Mouse (Mus musculus): ENCODE data around the gene Scaf1. TPM values are rescaled to one million over a fixed set of nuclear protein-coding genes. Genes with fewer than 3 reads are reported as not detected.

Gene Scaf1
- polyA plus RNA-seq, 1 experiment from 2014 or later = 38.6 TPM

DNA sequence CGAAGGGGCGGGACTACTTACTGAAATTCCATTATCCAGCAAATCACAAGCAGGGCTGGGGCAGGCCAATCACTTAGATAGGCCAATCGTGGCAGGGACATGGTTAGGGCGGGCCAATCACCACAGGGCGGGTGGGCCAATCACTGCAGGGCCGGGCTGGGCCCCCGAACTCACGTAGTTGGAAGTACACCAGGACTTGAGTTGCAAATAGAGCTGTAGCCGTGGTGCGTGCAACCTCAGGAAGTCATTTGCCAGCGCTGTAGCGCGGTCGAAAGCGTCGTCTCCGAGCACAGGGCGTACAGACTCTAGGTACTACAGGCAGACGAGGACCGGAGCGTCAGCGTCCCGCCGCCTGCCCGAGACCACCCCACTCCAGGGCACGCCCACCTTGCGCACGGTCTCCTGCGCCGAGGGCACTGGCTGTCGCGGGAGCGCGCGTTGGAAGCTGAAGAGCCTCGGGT lies 45.9 kb downstream of the Scaf1 start:
- H3K9ac ChIP-seq (ENCODE audit: low read depth, low read length) = peak overlapping the region; percentile 46
- peak; percentile 96 for ATAC-seq
- H3K9me3 ChIP-seq (ENCODE audit: control insufficient read depth, low read length) = no peaks in the 10 kb centered on the region
- peak overlapping the region; percentile 67 for H3K27ac ChIP-seq (ENCODE audit: low read depth, low read length)
- peaks cover 36% of the 10 kb centered on the region for H3K4me1 ChIP-seq (ENCODE audit: control insufficient read depth, insufficient read depth, low read depth, low read length)
- H3K27me3 ChIP-seq (replicated peaks; ENCODE audit: control insufficient read depth, insufficient read depth, low read length) = no peaks in the 10 kb centered on the region
- WGBS = 0% methylated on average over 36 of the region's 36 CpGs
- H3K4me3 ChIP-seq (ENCODE audit: low read length) = peak overlapping the region; percentile 46
- peaks cover 14% of the 10 kb centered on the region for H3K36me3 ChIP-seq (ENCODE audit: control insufficient read depth, insufficient read depth, low read length)
- peak overlapping the region; percentile 64 for H3K4me2 ChIP-seq (ENCODE audit: low read length)

DNA sequence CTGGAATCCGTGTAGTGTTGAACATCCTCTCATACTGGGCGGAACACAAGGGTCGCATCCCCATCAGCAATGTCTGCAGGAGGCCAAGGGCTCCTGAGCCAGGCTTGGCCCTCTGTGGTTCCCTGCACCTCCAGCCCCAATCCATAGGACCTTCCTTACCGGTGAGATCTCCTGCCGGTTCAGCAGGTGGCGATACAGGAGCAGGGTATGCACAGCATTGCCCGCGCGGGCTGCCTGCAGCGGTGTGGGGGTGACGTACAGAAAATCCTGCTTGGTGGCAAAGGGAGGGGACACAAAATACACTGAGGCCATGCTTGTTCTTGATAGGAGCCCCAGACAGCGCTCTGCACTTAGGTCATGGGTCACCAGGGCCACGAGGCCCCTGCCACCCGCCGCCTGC lies 49.5 kb downstream of the Scaf1 start:
- H3K9me3 ChIP-seq (ENCODE audit: control insufficient read depth, low read length) = no peaks in the 10 kb centered on the region
- no peak overlapping the region for H3K27ac ChIP-seq (ENCODE audit: low read depth, low read length)
- no peak for ATAC-seq
- H3K27me3 ChIP-seq (replicated peaks; ENCODE audit: control insufficient read depth, insufficient read depth, low read length) = no peaks in the 10 kb centered on the region
- H3K36me3 ChIP-seq (ENCODE audit: control insufficient read depth, insufficient read depth, low read length) = peaks cover 29% of the 10 kb centered on the region
- no peak overlapping the region for H3K4me3 ChIP-seq (ENCODE audit: low read length)
- no peak overlapping the region for H3K4me2 ChIP-seq (ENCODE audit: low read length)
- H3K4me1 ChIP-seq (ENCODE audit: control insufficient read depth, insufficient read depth, low read depth, low read length) = peaks cover 13% of the 10 kb centered on the region
- no peak overlapping the region for H3K9ac ChIP-seq (ENCODE audit: low read depth, low read length)
- WGBS = 82% methylated on average over 15 of the region's 15 CpGs

DNA sequence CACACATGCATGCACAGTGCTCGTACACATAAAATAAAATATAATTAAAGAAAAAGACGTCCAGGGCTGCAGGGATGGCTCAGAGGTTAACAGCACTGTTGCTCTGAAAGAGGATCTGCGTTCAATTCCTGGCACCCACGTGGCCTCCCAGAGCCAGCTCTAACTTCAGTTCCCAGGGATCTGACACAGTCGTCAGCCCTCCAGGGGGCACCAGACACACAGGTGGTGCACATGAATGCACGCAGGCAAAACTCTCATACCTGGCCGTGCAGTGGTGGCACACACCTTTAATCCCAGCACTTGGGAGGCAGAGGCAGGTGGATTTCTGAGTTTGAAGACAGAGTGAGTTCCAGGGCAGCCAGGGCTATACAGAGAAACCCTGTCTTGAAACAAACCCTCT lies 50.2 kb downstream of the Scaf1 start:
- H3K27ac ChIP-seq (ENCODE audit: low read depth, low read length) = no peak overlapping the region
- no peak overlapping the region for H3K9ac ChIP-seq (ENCODE audit: low read depth, low read length)
- H3K4me1 ChIP-seq (ENCODE audit: control insufficient read depth, insufficient read depth, low read depth, low read length) = peaks cover 6% of the 10 kb centered on the region
- peaks cover 33% of the 10 kb centered on the region for H3K36me3 ChIP-seq (ENCODE audit: control insufficient read depth, insufficient read depth, low read length)
- no peak overlapping the region for H3K4me3 ChIP-seq (ENCODE audit: low read length)
- H3K27me3 ChIP-seq (replicated peaks; ENCODE audit: control insufficient read depth, insufficient read depth, low read length) = no peaks in the 10 kb centered on the region
- WGBS = 86% methylated on average over 7 of the region's 7 CpGs
- H3K9me3 ChIP-seq (ENCODE audit: control insufficient read depth, low read length) = no peaks in the 10 kb centered on the region
- no peak overlapping the region for H3K4me2 ChIP-seq (ENCODE audit: low read length)
- no peak for ATAC-seq

DNA sequence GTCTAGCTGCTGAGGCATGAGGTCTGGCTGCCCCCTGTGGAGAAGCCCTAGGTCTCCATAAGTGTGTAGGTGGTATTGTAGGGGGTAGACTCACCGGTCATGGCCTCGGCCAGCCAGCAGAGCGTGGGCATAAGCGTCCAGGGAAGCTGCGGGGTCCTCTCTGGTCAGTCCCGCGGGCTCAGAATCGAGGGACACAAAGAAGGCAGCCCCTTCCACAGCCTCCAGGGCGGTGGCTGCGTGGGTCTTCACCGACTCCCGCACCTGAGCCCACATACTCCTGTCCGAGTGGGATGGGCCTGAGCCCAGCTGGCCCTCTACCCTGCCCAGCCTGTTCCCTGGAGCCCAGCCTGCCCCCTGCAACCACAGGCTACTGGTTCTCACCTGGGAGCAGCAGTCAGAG lies 51.2 kb downstream of the Scaf1 start:
- ATAC-seq = no peak
- no peak overlapping the region for H3K9ac ChIP-seq (ENCODE audit: low read depth, low read length)
- no peaks in the 10 kb centered on the region for H3K27me3 ChIP-seq (replicated peaks; ENCODE audit: control insufficient read depth, insufficient read depth, low read length)
- H3K9me3 ChIP-seq (ENCODE audit: control insufficient read depth, low read length) = no peaks in the 10 kb centered on the region
- peaks cover 38% of the 10 kb centered on the region for H3K36me3 ChIP-seq (ENCODE audit: control insufficient read depth, insufficient read depth, low read length)
- H3K4me3 ChIP-seq (ENCODE audit: low read length) = no peak overlapping the region
- no peak overlapping the region for H3K27ac ChIP-seq (ENCODE audit: low read depth, low read length)
- 92% methylated on average over 12 of the region's 13 CpGs for WGBS
- peaks cover 2% of the 10 kb centered on the region; the same call in 1 of the 2 replicates for H3K4me1 ChIP-seq (ENCODE audit: control insufficient read depth, insufficient read depth, low read depth, low read length)
- H3K4me2 ChIP-seq (ENCODE audit: low read length) = no peak overlapping the region

DNA sequence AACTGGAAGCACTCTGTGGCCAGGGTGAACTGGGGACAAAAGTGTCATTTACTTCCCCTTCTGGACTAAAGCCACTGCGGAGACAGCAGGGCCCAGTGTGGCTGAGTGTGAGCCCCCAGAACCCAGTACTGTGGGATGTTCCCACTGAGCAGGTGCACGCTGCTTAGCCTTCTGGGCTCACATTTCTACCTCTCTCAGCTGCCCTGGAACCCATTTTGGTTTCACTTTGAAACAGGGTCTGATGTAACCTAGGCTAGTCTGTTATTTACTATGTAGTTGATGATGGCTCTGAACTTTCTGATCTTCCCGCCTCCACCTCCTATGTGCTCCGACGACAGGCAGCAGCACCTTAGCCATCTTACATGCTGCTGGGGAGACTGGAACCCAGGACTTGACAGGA lies 53.3 kb downstream of the Scaf1 start:
- H3K4me2 ChIP-seq (ENCODE audit: low read length) = no peak overlapping the region
- H3K36me3 ChIP-seq (ENCODE audit: control insufficient read depth, insufficient read depth, low read length) = peaks cover 40% of the 10 kb centered on the region
- H3K27ac ChIP-seq (ENCODE audit: low read depth, low read length) = no peak overlapping the region
- H3K27me3 ChIP-seq (replicated peaks; ENCODE audit: control insufficient read depth, insufficient read depth, low read length) = no peaks in the 10 kb centered on the region
- no peak overlapping the region for H3K4me3 ChIP-seq (ENCODE audit: low read length)
- no peaks in the 10 kb centered on the region for H3K9me3 ChIP-seq (ENCODE audit: control insufficient read depth, low read length)
- H3K9ac ChIP-seq (ENCODE audit: low read depth, low read length) = no peak overlapping the region
- 91% methylated on average over 5 of the region's 5 CpGs for WGBS
- no peaks in the 10 kb centered on the region for H3K4me1 ChIP-seq (ENCODE audit: control insufficient read depth, insufficient read depth, low read depth, low read length)
- no peak for ATAC-seq

DNA sequence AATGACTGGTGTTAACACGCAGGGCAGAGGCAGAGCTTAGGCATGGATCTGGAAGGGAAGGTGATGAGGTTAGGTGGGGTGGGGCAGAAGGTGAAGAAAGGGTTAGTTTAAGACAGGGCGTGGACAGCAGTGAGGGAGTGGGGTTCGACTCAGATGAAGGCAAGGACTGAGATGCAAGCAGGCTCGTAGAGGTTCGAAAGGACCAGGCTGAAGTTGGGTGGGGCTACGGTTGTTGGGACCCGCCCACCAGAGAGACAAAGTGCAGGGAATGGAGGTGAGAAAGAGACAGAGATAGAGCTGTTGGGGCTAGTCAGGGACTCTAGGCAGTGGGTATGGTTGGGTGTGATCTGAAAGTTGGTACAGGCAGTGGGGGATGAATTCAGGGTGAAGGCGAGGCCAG lies 53.8 kb downstream of the Scaf1 start:
- H3K27me3 ChIP-seq (replicated peaks; ENCODE audit: control insufficient read depth, insufficient read depth, low read length) = no peaks in the 10 kb centered on the region
- no peak overlapping the region for H3K27ac ChIP-seq (ENCODE audit: low read depth, low read length)
- WGBS = 81% methylated on average over 8 of the region's 8 CpGs
- H3K9me3 ChIP-seq (ENCODE audit: control insufficient read depth, low read length) = no peaks in the 10 kb centered on the region
- H3K4me1 ChIP-seq (ENCODE audit: control insufficient read depth, insufficient read depth, low read depth, low read length) = no peaks in the 10 kb centered on the region
- H3K4me2 ChIP-seq (ENCODE audit: low read length) = no peak overlapping the region
- no peak for ATAC-seq
- H3K9ac ChIP-seq (ENCODE audit: low read depth, low read length) = no peak overlapping the region
- peaks cover 40% of the 10 kb centered on the region for H3K36me3 ChIP-seq (ENCODE audit: control insufficient read depth, insufficient read depth, low read length)
- no peak overlapping the region for H3K4me3 ChIP-seq (ENCODE audit: low read length)

DNA sequence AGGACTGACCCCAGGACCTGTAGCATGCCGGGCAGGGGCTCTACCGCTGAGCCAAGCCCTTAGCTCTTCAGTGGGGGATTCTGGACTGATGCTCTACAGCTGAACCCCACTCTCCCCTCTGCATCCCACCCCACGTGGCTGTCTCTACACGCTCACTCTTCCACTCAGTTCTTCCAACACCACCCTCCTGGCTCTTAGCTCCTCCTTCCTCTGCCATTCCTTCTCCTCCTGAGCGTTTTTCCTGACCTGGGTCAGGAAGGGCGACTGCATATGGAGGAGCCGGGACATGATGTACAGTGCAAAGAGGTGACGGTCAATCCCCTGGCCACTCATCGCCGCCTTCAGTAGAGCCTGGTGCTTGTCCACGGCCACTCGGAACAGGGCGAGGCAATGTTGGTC lies 55.7 kb downstream of the Scaf1 start:
- Histone ChIP-seq H3K9me3 (ENCODE audit: control insufficient read depth, low read length) (no peaks in the 10 kb centered on the region), H3K36me3 (ENCODE audit: control insufficient read depth, insufficient read depth, low read length) (peaks cover 29% of the 10 kb centered on the region), H3K9ac (ENCODE audit: low read depth, low read length) (no peak overlapping the region), H3K4me3 (ENCODE audit: low read length) (no peak overlapping the region), H3K4me1 (ENCODE audit: control insufficient read depth, insufficient read depth, low read depth, low read length) (no peaks in the 10 kb centered on the region), H3K27me3 (replicated peaks; ENCODE audit: control insufficient read depth, insufficient read depth, low read length) (no peaks in the 10 kb centered on the region), H3K4me2 (ENCODE audit: low read length) (no peak overlapping the region), H3K27ac (ENCODE audit: low read depth, low read length) (no peak overlapping the region)
- WGBS = 90% methylated on average over 13 of the region's 13 CpGs
- no peak for ATAC-seq

DNA sequence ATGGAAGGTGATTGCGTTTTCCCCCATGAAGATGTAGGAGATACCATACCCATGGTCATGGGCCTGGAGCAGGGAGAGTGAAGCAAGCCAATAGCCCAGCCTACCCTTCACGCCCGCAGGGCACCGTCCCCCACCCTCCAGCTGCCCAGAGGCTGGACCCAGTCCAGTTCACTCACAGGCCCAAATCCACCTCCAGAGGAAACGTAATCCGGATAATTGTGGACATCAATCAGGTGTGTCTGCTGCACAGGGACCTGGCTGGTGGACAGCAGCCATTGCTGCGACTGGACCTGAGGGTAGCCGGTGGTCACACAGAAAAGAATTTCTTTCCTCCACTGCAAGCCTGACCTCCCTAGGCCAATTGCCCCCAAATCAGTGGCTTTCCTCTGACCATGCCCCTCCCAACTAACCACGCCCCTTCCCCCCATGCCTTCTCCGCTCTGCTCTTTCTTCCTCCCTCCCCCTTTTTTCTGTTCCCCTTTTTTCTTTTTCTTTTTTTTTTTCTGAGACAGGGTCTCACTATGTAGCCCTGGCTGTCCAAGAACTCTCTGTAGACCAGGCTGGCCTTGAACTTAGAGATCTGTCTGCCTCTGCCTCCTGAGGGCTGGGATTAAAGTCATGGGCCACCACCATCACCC lies 56.2 kb downstream of the Scaf1 start:
- no peaks in the 10 kb centered on the region for H3K9me3 ChIP-seq (ENCODE audit: control insufficient read depth, low read length)
- ATAC-seq = no peak
- H3K27ac ChIP-seq (ENCODE audit: low read depth, low read length) = no peak overlapping the region
- H3K9ac ChIP-seq (ENCODE audit: low read depth, low read length) = no peak overlapping the region
- peaks cover 24% of the 10 kb centered on the region for H3K36me3 ChIP-seq (ENCODE audit: control insufficient read depth, insufficient read depth, low read length)
- no peaks in the 10 kb centered on the region for H3K4me1 ChIP-seq (ENCODE audit: control insufficient read depth, insufficient read depth, low read depth, low read length)
- H3K27me3 ChIP-seq (replicated peaks; ENCODE audit: control insufficient read depth, insufficient read depth, low read length) = no peaks in the 10 kb centered on the region
- H3K4me3 ChIP-seq (ENCODE audit: low read length) = no peak overlapping the region
- WGBS = 86% methylated on average over 10 of the region's 10 CpGs
- no peak overlapping the region for H3K4me2 ChIP-seq (ENCODE audit: low read length)

DNA sequence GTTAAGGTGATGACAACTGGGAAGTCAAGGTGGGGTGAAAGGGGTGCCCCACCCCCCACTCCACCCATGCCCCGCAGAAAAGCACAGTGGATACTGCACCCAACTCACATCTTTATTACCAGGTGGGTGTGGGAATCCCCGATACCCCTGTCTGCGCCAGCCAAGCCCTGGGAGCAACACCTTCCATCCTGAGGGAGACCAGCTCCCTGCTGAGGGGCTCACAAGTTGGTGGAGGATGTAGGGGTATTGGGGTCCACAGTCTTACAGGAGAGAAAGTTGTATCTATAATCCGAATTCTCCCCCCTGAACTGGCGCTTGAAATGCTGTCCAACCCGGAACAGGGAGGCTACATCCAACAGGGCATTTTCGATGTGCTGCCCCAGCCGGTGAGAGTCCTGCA lies 56.9 kb downstream of the Scaf1 start:
- H3K27ac ChIP-seq (ENCODE audit: low read depth, low read length) = no peak overlapping the region
- H3K4me2 ChIP-seq (ENCODE audit: low read length) = no peak overlapping the region
- ATAC-seq = no peak
- H3K4me3 ChIP-seq (ENCODE audit: low read length) = no peak overlapping the region
- WGBS = 88% methylated on average over 8 of the region's 8 CpGs
- peaks cover 22% of the 10 kb centered on the region for H3K36me3 ChIP-seq (ENCODE audit: control insufficient read depth, insufficient read depth, low read length)
- H3K4me1 ChIP-seq (ENCODE audit: control insufficient read depth, insufficient read depth, low read depth, low read length) = no peaks in the 10 kb centered on the region
- no peaks in the 10 kb centered on the region for H3K9me3 ChIP-seq (ENCODE audit: control insufficient read depth, low read length)
- no peak overlapping the region for H3K9ac ChIP-seq (ENCODE audit: low read depth, low read length)
- no peaks in the 10 kb centered on the region for H3K27me3 ChIP-seq (replicated peaks; ENCODE audit: control insufficient read depth, insufficient read depth, low read length)

Data from hindbrain, embryonic 16.5 days (tissue).